Mouse (Mus musculus) heart, embryonic 16.5 days (tissue): Measurements from ENCODE around the gene Tcl1. TPM values are rescaled to one million over a fixed set of nuclear protein-coding genes. Genes with fewer than 3 reads are reported as not detected.
"Not testable (repeated sequence)": the region's sequence is repeated elsewhere in the genome, so short reads cannot be mapped to it uniquely, and the experiment has no call there.

Experiments used
- ATAC-seq: fragments of 200-750 bp; cut with Nextera tagmentation; replicated peaks from 2 replicates; pipeline ENCODE4 v1.8.0; 2017; ENCODE audit warnings: moderate number of reproducible peaks; ENCODE audit not compliant: insufficient read depth, low FRiP score; ENCODE audit errors: extremely low read depth
- H3K27ac ChIP-seq: fragments of 300-500 bp; sonication (generic); 2 replicates; pipeline ENCODE4 v1.5.1; 2014; ENCODE audit warnings: mild to moderate bottlenecking, low read length, control low read depth, moderate library complexity
- H3K27me3 ChIP-seq: fragments of 300-500 bp; sonication (generic); 2 replicates; pipeline ENCODE4 v1.6.1; 2014; ENCODE audit warnings: low read length, mixed read lengths; ENCODE audit not compliant: control insufficient read depth, insufficient read depth
- H3K36me3 ChIP-seq: fragments of 300-500 bp; sonication (generic); 2 replicates; pipeline ENCODE4 v1.6.1; 2014; ENCODE audit not compliant: control insufficient read depth, insufficient read depth
- H3K4me1 ChIP-seq: fragments of 300-500 bp; sonication (generic); 2 replicates; pipeline ENCODE4 v1.6.1; 2014; ENCODE audit warnings: low read length, mixed read lengths; ENCODE audit not compliant: control insufficient read depth, insufficient read depth
- H3K4me2 ChIP-seq: fragments of 300-500 bp; sonication (generic); 2 replicates; pipeline ENCODE4 v1.6.1; 2014; ENCODE audit warnings: low read depth, mild to moderate bottlenecking, control low read depth, low read length
- H3K4me3 ChIP-seq: fragments of 300-500 bp; sonication (generic); 2 replicates; pipeline ENCODE4 v1.5.1; 2014; ENCODE audit warnings: mild to moderate bottlenecking, control low read depth, low read length
- H3K9ac ChIP-seq: fragments of 300-500 bp; sonication (generic); 2 replicates; pipeline ENCODE4 v1.6.1; 2014; ENCODE audit warnings: low read length, control low read depth
- H3K9me3 ChIP-seq: fragments of 300-500 bp; sonication (generic); replicated peaks from 2 replicates; pipeline ENCODE4 v1.6.1; 2016; ENCODE audit warnings: low read length; ENCODE audit not compliant: control insufficient read depth
- WGBS: fragments of 180-500 bp; shearing (Covaris S2); extraction: QIAGEN DNeasy Blood & Tissue Kit; methylation state at CpG from one replicate; pipeline ENCODE4 v1.1.7; 2014; 5-methylcytosine and 5-hydroxymethylcytosine counted together
- polyA plus RNA-seq: library from polyadenylated mRNA; unstranded; fragments of >200 nt; fragmentation: Nextera tagmentation; extraction: Ambion mirVana; gene quantifications from 2 replicates; pipeline ENCODE4 v1.2.1, GENCODE M21; 2015

Gene Tcl1
- polyA plus RNA-seq, 1 experiment from 2014 or later: not detected

GRCm38 (mm10) chr12:105239060-105239459 lies 16.5 kb upstream of the Tcl1 start:
- no peak for ATAC-seq
- Histone ChIP-seq H3K27ac (no peak overlapping the region), H3K9ac (no peak overlapping the region), H3K4me3 (no peak overlapping the region), H3K4me2 (no peak overlapping the region), H3K9me3 (peaks cover 3% of the 10 kb centered on the region; the same call in 1 of the 2 replicates), H3K36me3 (no peaks in the 10 kb centered on the region), H3K27me3 (no peaks in the 10 kb centered on the region), H3K4me1 (no peaks in the 10 kb centered on the region)
- 77% methylated on average over 9 of the region's 9 CpGs for WGBS

DNA sequence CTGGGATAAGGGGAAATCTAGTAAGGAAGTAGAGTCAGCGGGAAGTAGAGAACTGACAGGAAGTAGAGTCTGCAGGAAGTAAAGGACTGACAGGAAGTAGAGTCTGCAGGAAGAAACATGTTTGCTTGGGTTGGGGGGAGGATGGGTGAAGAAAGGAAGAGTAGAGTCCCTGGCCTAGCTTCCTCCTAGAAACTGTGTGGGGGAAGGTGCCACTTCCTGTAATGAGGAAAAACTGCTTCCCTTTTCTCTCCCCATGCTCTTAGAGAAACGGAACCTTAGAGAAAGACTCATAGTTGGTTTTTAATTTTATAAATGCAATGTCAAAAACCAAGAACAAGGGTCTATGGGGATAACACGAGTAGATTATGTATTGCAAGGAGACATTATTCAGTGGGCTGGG lies 12.5 kb upstream of the Tcl1 start:
- Histone ChIP-seq H3K4me3 (no peak overlapping the region), H3K4me1 (no peaks in the 10 kb centered on the region), H3K27ac (no peak overlapping the region), H3K27me3 (no peaks in the 10 kb centered on the region), H3K9me3 (peaks cover under 1% of the 10 kb centered on the region; the same call in 1 of the 2 replicates), H3K4me2 (no peak overlapping the region), H3K9ac (no peak overlapping the region), H3K36me3 (no peaks in the 10 kb centered on the region)
- no peak for ATAC-seq
- 57% methylated on average over 3 of the region's 3 CpGs for WGBS

DNA sequence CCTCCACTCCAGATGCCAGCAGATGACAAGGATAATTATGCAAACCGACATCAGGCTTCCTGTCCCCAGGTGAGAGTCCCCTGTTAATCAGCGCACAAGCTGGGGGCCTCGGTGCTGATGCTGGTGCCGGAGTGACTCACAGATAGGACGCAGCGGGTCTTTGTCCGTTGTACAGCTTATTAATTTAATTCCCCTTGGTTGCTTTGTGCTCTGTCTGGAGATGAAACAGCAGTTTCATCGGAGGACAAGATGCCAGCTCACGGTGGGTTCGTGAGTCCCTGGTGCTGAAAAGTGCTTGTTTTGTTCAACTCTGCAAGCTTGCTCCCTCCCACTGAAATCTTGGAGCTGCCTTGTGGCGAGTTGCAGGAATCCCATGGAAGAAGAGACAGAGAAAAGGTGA lies 11.8 kb upstream of the Tcl1 start:
- Histone ChIP-seq H3K9me3 (no peaks in the 10 kb centered on the region), H3K27ac (no peak overlapping the region)
- 58% methylated on average over 11 of the region's 11 CpGs for WGBS

DNA sequence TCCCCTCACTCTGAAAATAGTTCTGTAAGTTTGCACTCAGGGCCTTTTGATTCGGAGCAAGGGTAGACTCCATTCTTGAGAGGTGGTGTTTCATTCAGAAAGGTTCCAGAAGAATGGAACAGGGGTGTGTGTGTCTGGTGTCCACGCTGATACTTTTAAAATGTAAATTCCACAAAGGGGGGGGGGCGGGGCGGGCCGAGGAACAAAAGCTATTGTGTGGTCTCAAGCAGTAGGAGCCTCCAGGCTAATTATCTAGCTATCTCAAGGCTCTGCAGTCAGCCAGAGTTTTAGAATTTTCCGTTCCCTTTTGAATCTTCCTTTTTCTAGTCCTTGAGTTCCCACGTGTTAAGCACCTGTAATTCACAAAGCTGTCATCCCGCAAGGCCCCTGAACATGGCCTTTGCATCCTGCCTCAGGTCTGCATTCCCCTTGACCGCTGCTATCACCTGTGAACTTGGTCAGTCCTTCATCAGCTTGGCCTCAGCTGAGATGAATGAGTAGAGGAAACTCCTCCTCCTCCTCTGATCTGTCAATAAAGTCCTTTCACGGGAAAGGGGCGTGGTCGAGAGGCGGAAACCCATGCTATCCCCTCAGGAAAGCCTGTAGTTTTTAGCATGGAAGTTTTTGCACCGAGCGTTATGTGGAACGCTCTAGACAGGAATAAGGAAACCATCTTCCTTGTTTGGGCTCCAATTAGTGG lies 2.2 kb upstream of the Tcl1 start:
- Histone ChIP-seq H3K9me3 (no peaks in the 10 kb centered on the region), H3K9ac (no peak overlapping the region), H3K27me3 (no peaks in the 10 kb centered on the region), H3K4me2 (no peak overlapping the region), H3K4me3 (no peak overlapping the region), H3K27ac (no peak overlapping the region), H3K36me3 (no peaks in the 10 kb centered on the region), H3K4me1 (no peaks in the 10 kb centered on the region)
- WGBS: 58% methylated on average over 16 of the region's 16 CpGs
- ATAC-seq: no peak

More for the DNA sequence above, 11.8 kb upstream of the Tcl1 start:
- no peak overlapping the region for H3K9ac ChIP-seq
- H3K4me3 ChIP-seq: no peak overlapping the region
- no peaks in the 10 kb centered on the region for H3K36me3 ChIP-seq
- no peaks in the 10 kb centered on the region for H3K27me3 ChIP-seq
- no peaks in the 10 kb centered on the region for H3K4me1 ChIP-seq
- no peak for ATAC-seq
- H3K4me2 ChIP-seq: no peak overlapping the region

GRCm38 (mm10) chr12:105217101-105217760 lies 5.4 kb downstream of the Tcl1 start:
- H3K9me3 ChIP-seq: no peaks in the 10 kb centered on the region
- no peak overlapping the region for H3K4me2 ChIP-seq
- ATAC-seq: no peak
- no peaks in the 10 kb centered on the region for H3K27me3 ChIP-seq
- 83% methylated on average over 7 of the region's 7 CpGs for WGBS
- no peak overlapping the region for H3K27ac ChIP-seq
- no peaks in the 10 kb centered on the region for H3K36me3 ChIP-seq
- H3K4me3 ChIP-seq: no peak overlapping the region
- H3K9ac ChIP-seq: no peak overlapping the region
- H3K4me1 ChIP-seq: no peaks in the 10 kb centered on the region

- Histone ChIP-seq H3K4me1 (no peaks in the 10 kb centered on the region), H3K27me3 (no peaks in the 10 kb centered on the region), H3K4me3 (no peak overlapping the region), H3K9ac (no peak overlapping the region), H3K27ac (no peak overlapping the region), H3K9me3 (no peaks in the 10 kb centered on the region), H3K36me3 (no peaks in the 10 kb centered on the region), H3K4me2 (no peak overlapping the region)
- WGBS: 83% methylated on average over 7 of the region's 7 CpGs
- no peak for ATAC-seq
Measured at GRCm38 (mm10) chr12:105209231-105209630, 13.4 kb downstream of the Tcl1 start.

DNA sequence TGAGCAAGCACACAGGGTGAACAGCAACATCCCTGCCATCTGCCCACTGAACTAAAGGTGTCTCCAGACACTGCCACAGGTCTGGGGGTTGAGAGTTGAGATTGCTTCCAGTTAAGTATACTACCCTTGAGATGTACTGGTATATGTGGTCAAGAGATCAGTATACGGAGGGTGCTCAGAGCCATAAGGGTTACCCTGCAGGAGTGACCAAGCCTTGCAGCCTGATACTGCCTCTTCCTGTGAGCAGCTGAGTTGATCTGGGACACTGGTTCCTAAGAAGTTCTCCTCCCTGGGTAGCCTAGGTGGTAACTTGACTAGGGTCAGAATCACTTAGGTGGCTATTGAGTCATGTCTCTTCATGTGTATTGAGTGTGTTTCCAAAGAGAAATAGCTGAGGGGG lies 14.2 kb downstream of the Tcl1 start:
- H3K4me2 ChIP-seq: no peak overlapping the region
- H3K36me3 ChIP-seq: no peaks in the 10 kb centered on the region
- H3K27ac ChIP-seq: no peak overlapping the region
- 81% methylated on average over 1 of the region's 1 CpGs for WGBS
- H3K4me1 ChIP-seq: no peaks in the 10 kb centered on the region
- no peak for ATAC-seq
- H3K9me3 ChIP-seq: no peaks in the 10 kb centered on the region
- no peaks in the 10 kb centered on the region for H3K27me3 ChIP-seq
- H3K4me3 ChIP-seq: no peak overlapping the region
- no peak overlapping the region for H3K9ac ChIP-seq

DNA sequence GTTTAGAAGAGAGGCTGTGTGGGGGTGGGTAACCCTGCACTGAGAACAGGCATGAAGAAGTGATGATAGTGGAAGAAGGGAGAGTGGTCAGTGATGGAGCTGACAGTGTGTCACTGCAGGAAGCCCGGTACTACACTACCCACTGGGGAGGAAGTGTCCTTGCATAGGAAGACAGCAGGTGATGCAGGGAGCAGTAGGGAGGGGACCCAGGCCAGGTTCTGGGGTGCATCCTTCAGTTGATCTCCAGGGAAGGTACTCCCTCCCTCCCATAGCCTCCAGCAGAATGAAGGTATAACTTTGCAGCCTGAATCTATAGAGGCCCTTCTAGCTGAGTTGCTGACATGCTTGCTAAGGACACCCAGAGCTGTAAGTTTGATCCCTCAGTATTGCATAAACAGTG lies 15.5 kb downstream of the Tcl1 start:
- no peak overlapping the region for H3K27ac ChIP-seq
- H3K4me2 ChIP-seq: no peak overlapping the region
- no peak overlapping the region for H3K9ac ChIP-seq
- H3K4me1 ChIP-seq: no peaks in the 10 kb centered on the region
- no peak for ATAC-seq
- H3K27me3 ChIP-seq: no peaks in the 10 kb centered on the region
- 40% methylated on average over 1 of the region's 1 CpGs for WGBS
- H3K36me3 ChIP-seq: no peaks in the 10 kb centered on the region
- no peaks in the 10 kb centered on the region for H3K9me3 ChIP-seq
- no peak overlapping the region for H3K4me3 ChIP-seq

- not testable (repeated sequence) for H3K36me3 ChIP-seq, H3K4me3 ChIP-seq, ATAC-seq, H3K27me3 ChIP-seq, H3K27ac ChIP-seq, H3K9me3 ChIP-seq, H3K9ac ChIP-seq, H3K4me2 ChIP-seq, H3K4me1 ChIP-seq
- WGBS: 93% methylated on average over 1 of the region's 1 CpGs
Measured at GRCm38 (mm10) chr12:105201657-105202056, 20.9 kb downstream of the Tcl1 start, which contains the start of gene Tcl1b4. Gene Tcl1b4, plus strand, starts transcription at chr12:105201957.
